Mouse (Mus musculus) heart, postnatal 0 days (tissue): Measurements from ENCODE around the gene Dcaf10. TPM values are rescaled to one million over a fixed set of nuclear protein-coding genes. Genes with fewer than 3 reads are reported as not detected.

Experiments
- ATAC-seq: fragments of 200-750 bp; cut with Nextera tagmentation; 2 replicates; pipeline ENCODE4 v1.8.0; 2017; ENCODE audit warnings: low read depth, moderate number of reproducible peaks, moderate library complexity; ENCODE audit not compliant: insufficient read depth
- DNase-seq: peaks from one replicate; pipeline ENCODE4 v3.0.0-alpha.2; 2016; ENCODE audit warnings: low spot score
- H3K27ac ChIP-seq: fragments of 300-500 bp; sonication (generic); 2 replicates; pipeline ENCODE4 v1.5.1; 2014; ENCODE audit warnings: low read depth, mild to moderate bottlenecking
- H3K27me3 ChIP-seq: fragments of 300-500 bp; sonication (generic); 2 replicates; pipeline ENCODE4 v1.6.1; 2014; ENCODE audit warnings: low read length, mixed read lengths; ENCODE audit not compliant: control insufficient read depth, insufficient read depth
- H3K36me3 ChIP-seq: fragments of 300-500 bp; sonication (generic); replicated peaks from 2 replicates; pipeline ENCODE4 v1.6.1; 2014; ENCODE audit warnings: low read length, mixed read lengths; ENCODE audit not compliant: control insufficient read depth, insufficient read depth
- H3K4me1 ChIP-seq: fragments of 300-500 bp; sonication (generic); 2 replicates; pipeline ENCODE4 v1.6.1; 2014; ENCODE audit warnings: antibody characterized with exemption; ENCODE audit not compliant: control insufficient read depth, insufficient read depth
- H3K4me2 ChIP-seq: fragments of 300-500 bp; sonication (generic); 2 replicates; pipeline ENCODE4 v1.6.1; 2014; ENCODE audit warnings: low read depth, mild to moderate bottlenecking, low read length, moderate library complexity
- H3K4me3 ChIP-seq: fragments of 300-500 bp; sonication (generic); 2 replicates; pipeline ENCODE4 v1.5.1; 2014; ENCODE audit warnings: low read depth, low read length
- H3K9ac ChIP-seq: fragments of 300-500 bp; sonication (generic); replicated peaks from 2 replicates; pipeline ENCODE4 v1.6.1; 2014; ENCODE audit warnings: low read depth, low read length, mixed read lengths
- H3K9me3 ChIP-seq: fragments of 300-500 bp; sonication (generic); replicated peaks from 2 replicates; pipeline ENCODE4 v1.6.1; 2016; ENCODE audit warnings: low read length; ENCODE audit not compliant: control insufficient read depth
- CTCF ChIP-seq: IDR thresholded peaks from 2 replicates; pipeline ENCODE4 v1.5.1; 2016; ENCODE audit warnings: antibody characterized with exemption, control low read depth, low read depth
- EP300 ChIP-seq: IDR thresholded peaks from 2 replicates; pipeline ENCODE4 v1.6.1; 2016; ENCODE audit warnings: antibody characterized with exemption, low read depth
- WGBS: fragments of 180-500 bp; shearing (Covaris S2); extraction: QIAGEN DNeasy Blood & Tissue Kit; methylation state at CpG from one replicate; pipeline ENCODE4 v1.1.7; 2014; 5-methylcytosine and 5-hydroxymethylcytosine counted together
- polyA plus RNA-seq: library from polyadenylated mRNA; unstranded; fragments of >200 nt; fragmentation: Nextera tagmentation; extraction: Ambion mirVana; gene quantifications from 2 replicates; pipeline ENCODE4 v1.2.1, GENCODE M21; 2015
- total RNA-seq: library from RNA; depleted of rRNA; stranded (reverse); fragments of >200 nt; gene quantifications from 2 replicates; pipeline ENCODE4 v1.2.3, GENCODE M21; 2014; ENCODE audit warnings: low replicate concordance

Gene Dcaf10
- total and polyA plus RNA-seq, 2 experiments from 2014 or later, result 6.4 to 24.7 TPM

DNA sequence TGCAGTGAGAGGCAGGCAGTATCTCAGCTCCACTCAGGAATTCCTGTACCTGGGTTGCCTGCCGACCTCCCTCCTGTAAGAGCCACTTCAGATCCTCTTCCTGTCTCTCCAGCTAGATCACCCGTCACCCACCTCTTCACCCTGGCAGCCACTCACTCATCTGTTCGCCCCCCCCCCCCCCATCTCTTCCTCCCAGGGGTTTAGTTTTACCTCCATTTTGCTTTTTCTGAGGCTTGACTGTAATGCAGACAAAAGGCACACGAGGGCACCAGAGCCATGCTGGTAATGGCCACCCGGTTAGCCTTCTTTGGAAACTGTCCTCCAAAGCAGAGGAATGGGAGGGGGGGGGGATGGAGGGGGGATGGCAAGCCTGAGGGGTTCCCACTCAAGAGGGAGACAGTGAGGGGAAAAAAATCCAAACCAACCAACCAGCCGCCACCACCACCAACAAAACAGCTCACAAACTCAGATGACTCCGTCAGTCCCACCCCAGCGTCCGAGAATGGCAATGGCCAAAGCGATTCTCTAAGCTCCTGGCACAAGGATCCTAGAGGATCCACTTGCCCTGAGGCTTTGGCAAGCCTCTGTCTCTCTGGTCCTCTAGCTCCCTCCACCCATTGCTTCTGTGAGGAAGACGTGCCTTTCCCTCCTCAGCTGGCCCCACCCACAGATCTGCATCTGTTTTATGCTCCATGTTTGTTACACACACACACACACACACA is 76.5 kb downstream of the Dcaf10 start:
- peaks cover 2% of the 10 kb centered on the region; the same call in 1 of the 2 replicates for H3K36me3 ChIP-seq
- H3K27ac ChIP-seq, result no peak overlapping the region
- H3K9ac ChIP-seq, result no peak overlapping the region
- peaks cover 22% of the 10 kb centered on the region for H3K4me1 ChIP-seq
- H3K9me3 ChIP-seq, result no peaks in the 10 kb centered on the region
- H3K4me3 ChIP-seq, result no peak overlapping the region
- ATAC-seq, result peak; percentile 18; the same call in 1 of the 2 replicates
- peak; percentile 68 for DNase-seq
- no peaks in the 10 kb centered on the region for H3K27me3 ChIP-seq
- TF ChIP-seq EP300, result no peak
- TF ChIP-seq CTCF, result peak; percentile 92
- 32% methylated on average over 11 of the region's 11 CpGs for WGBS
- H3K4me2 ChIP-seq, result no peak overlapping the region

DNA sequence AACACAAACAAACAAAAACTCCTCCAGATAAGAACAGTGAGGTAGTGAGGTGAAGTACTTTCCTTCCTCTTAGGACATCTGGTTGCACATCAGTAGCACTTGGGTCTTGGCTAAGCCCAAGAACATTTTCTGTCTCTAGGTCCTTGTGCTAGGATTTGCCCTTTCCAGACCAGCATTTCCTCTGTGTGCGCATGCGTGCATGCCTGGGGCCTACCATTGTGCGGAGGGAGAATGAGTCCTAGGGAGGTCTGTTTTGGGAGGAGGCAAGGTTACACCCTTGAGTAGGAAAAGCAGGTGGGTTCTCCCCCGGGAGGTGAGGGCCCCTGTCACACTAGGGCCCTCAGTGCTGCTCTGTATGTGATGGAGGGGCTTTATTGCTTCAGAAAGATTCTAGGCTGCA is 77.2 kb downstream of the Dcaf10 start:
- peaks cover 6% of the 10 kb centered on the region; the same call in 1 of the 2 replicates for H3K36me3 ChIP-seq
- no peak overlapping the region for H3K4me3 ChIP-seq
- H3K4me2 ChIP-seq, result no peak overlapping the region
- no peak for DNase-seq
- no peaks in the 10 kb centered on the region for H3K9me3 ChIP-seq
- no peaks in the 10 kb centered on the region for H3K27me3 ChIP-seq
- no peak overlapping the region for H3K27ac ChIP-seq
- ATAC-seq, result no peak
- 82% methylated on average over 4 of the region's 4 CpGs for WGBS
- peaks cover 25% of the 10 kb centered on the region for H3K4me1 ChIP-seq
- TF ChIP-seq EP300 (no peak), CTCF (no peak)
- H3K9ac ChIP-seq, result no peak overlapping the region

- H3K4me1 ChIP-seq, result peaks cover 25% of the 10 kb centered on the region
- H3K27me3 ChIP-seq, result no peaks in the 10 kb centered on the region
- peak overlapping the region; percentile 66 for H3K27ac ChIP-seq
- DNase-seq (no peak), ATAC-seq (no peak)
- H3K9me3 ChIP-seq, result no peaks in the 10 kb centered on the region
- 0 out of 2 replicates have a peak overlapping the region, but pooled peaks have one; percentile 40 for H3K9ac ChIP-seq
- H3K4me3 ChIP-seq, result no peak overlapping the region
- 55% methylated on average over 3 of the region's 3 CpGs for WGBS
- H3K36me3 ChIP-seq, result peaks cover 6% of the 10 kb centered on the region; the same call in 1 of the 2 replicates
- no peak overlapping the region for H3K4me2 ChIP-seq
- TF ChIP-seq CTCF (no peak), EP300 (0 out of 2 replicates have a peak, but pooled peaks have one; percentile 35)
Measured at GRCm38 (mm10) chr4:45420733-45421132, 78.8 kb downstream of the Dcaf10 start.

- DNase-seq (no peak), ATAC-seq (no peak)
- Histone ChIP-seq H3K9ac (no peak overlapping the region), H3K4me2 (no peak overlapping the region), H3K36me3 (peaks cover 6% of the 10 kb centered on the region; the same call in 1 of the 2 replicates), H3K9me3 (no peaks in the 10 kb centered on the region), H3K27me3 (no peaks in the 10 kb centered on the region), H3K4me1 (peaks cover 25% of the 10 kb centered on the region), H3K27ac (peak overlapping the region; percentile 78), H3K4me3 (no peak overlapping the region)
- 77% methylated on average over 11 of the region's 11 CpGs for WGBS
- TF ChIP-seq EP300 (no peak), CTCF (no peak)
Measured at GRCm38 (mm10) chr4:45421519-45422260, 79.8 kb downstream of the Dcaf10 start.

GRCm38 (mm10) chr4:45422640-45423039 is 80.7 kb downstream of the Dcaf10 start:
- Histone ChIP-seq H3K4me3 (no peak overlapping the region), H3K4me2 (no peak overlapping the region), H3K4me1 (peaks cover 25% of the 10 kb centered on the region), H3K27me3 (no peaks in the 10 kb centered on the region), H3K9me3 (no peaks in the 10 kb centered on the region), H3K36me3 (peaks cover 6% of the 10 kb centered on the region; the same call in 1 of the 2 replicates), H3K27ac (peak overlapping the region; percentile 78), H3K9ac (no peak overlapping the region; the same call in 1 of the 2 replicates)
- 47% methylated on average over 10 of the region's 10 CpGs for WGBS
- ATAC-seq (peak; percentile 72), DNase-seq (peak; percentile 62)
- TF ChIP-seq CTCF (no peak), EP300 (0 out of 2 replicates have a peak, but pooled peaks have one; percentile 27)
